Mouse (Mus musculus) midbrain, embryonic 14.5 days (tissue): ENCODE measurements around the gene Rbms3. TPM values are rescaled to one million over a fixed set of nuclear protein-coding genes. Genes with fewer than 3 reads are reported as not detected.

Experiments
- ATAC-seq: fragments of 200-750 bp; cut with Nextera tagmentation; 2 replicates; pipeline ENCODE4 v1.8.0; 2017; ENCODE audit warnings: moderate number of reproducible peaks, moderate library complexity; ENCODE audit not compliant: low FRiP score, low TSS enrichment
- DNase-seq: peaks from one replicate; pipeline ENCODE4 v3.0.0-alpha.2; 2015
- H3K27ac ChIP-seq: fragments of 300-500 bp; sonication (generic); replicated peaks from 2 replicates; pipeline ENCODE4 v1.5.1; 2014; ENCODE audit warnings: mild to moderate bottlenecking, low read depth, low read length, moderate library complexity
- H3K27me3 ChIP-seq: fragments of 300-500 bp; sonication (generic); 2 replicates; pipeline ENCODE4 v1.6.1; 2014; ENCODE audit warnings: low read length, control low read depth, mixed read lengths; ENCODE audit not compliant: control insufficient read depth, insufficient read depth
- H3K36me3 ChIP-seq: fragments of 300-500 bp; sonication (generic); 2 replicates; pipeline ENCODE4 v1.6.1; 2014; ENCODE audit warnings: low read length, control low read depth; ENCODE audit not compliant: control insufficient read depth, insufficient read depth
- H3K4me1 ChIP-seq: fragments of 300-500 bp; sonication (generic); 2 replicates; pipeline ENCODE4 v1.6.1; 2014; ENCODE audit warnings: mild to moderate bottlenecking, antibody characterized with exemption, low read length, control low read depth; ENCODE audit not compliant: control insufficient read depth, insufficient read depth
- H3K4me2 ChIP-seq: fragments of 300-500 bp; sonication (generic); 2 replicates; pipeline ENCODE4 v1.6.1; 2014; ENCODE audit warnings: mild to moderate bottlenecking, low read length, moderate library complexity
- H3K4me3 ChIP-seq: fragments of 300-500 bp; sonication (generic); replicated peaks from 2 replicates; pipeline ENCODE4 v1.5.1; 2014; ENCODE audit warnings: low read depth, low read length
- H3K9ac ChIP-seq: fragments of 300-500 bp; sonication (generic); replicated peaks from 2 replicates; pipeline ENCODE4 v1.6.1; 2014; ENCODE audit warnings: mild to moderate bottlenecking, low read length, moderate library complexity
- H3K9me3 ChIP-seq: fragments of 300-500 bp; sonication (generic); 2 replicates; pipeline ENCODE4 v1.6.1; 2016; ENCODE audit warnings: low read length, control low read depth, mixed read lengths; ENCODE audit not compliant: control insufficient read depth
- WGBS: fragments of 180-500 bp; shearing (Covaris S2); extraction: QIAGEN DNeasy Blood & Tissue Kit; methylation state at CpG from one replicate; pipeline ENCODE4 v1.1.7; 2014; 5-methylcytosine and 5-hydroxymethylcytosine counted together
- polyA plus RNA-seq: library from polyadenylated mRNA; unstranded; fragments of >200 nt; fragmentation: Nextera tagmentation; extraction: Ambion mirVana; gene quantifications from 2 replicates; pipeline ENCODE4 v1.2.1, GENCODE M21; 2014

The Rbms3 gene
- polyA plus RNA-seq, 1 experiment from 2014 or later, result 58.4 TPM

- no peak overlapping the region for H3K27ac ChIP-seq
Measured at GRCm38 (mm10) chr9:116556641-116557040, 1073.1 kb downstream of the Rbms3 start.

GRCm38 (mm10) chr9:116553181-116553580, 1076.5 kb downstream of the Rbms3 start:
- Histone ChIP-seq H3K36me3 (no peaks in the 10 kb centered on the region), H3K4me2 (no peak overlapping the region), H3K4me3 (no peak overlapping the region), H3K4me1 (peaks cover 6% of the 10 kb centered on the region; the same call in 1 of the 2 replicates), H3K9ac (no peak overlapping the region), H3K27ac (no peak overlapping the region), H3K9me3 (no peaks in the 10 kb centered on the region), H3K27me3 (no peaks in the 10 kb centered on the region)
- no peak for ATAC-seq
- peak; percentile 11 for DNase-seq
- 85% methylated on average over 3 of the region's 3 CpGs for WGBS

More at GRCm38 (mm10) chr9:116556641-116557040, 1073.1 kb downstream of the Rbms3 start:
- WGBS, result 45% methylated on average over 8 of the region's 8 CpGs
- 0 out of 2 replicates have a peak overlapping the region, but pooled peaks have one; percentile 5 for H3K4me2 ChIP-seq
- H3K9me3 ChIP-seq, result no peaks in the 10 kb centered on the region
- no peak overlapping the region for H3K9ac ChIP-seq
- no peaks in the 10 kb centered on the region for H3K36me3 ChIP-seq
- H3K4me1 ChIP-seq, result peaks cover 6% of the 10 kb centered on the region; the same call in 1 of the 2 replicates
- ATAC-seq (no peak), DNase-seq (peak; percentile 56)
- H3K4me3 ChIP-seq, result no peak overlapping the region
- no peaks in the 10 kb centered on the region for H3K27me3 ChIP-seq

DNA sequence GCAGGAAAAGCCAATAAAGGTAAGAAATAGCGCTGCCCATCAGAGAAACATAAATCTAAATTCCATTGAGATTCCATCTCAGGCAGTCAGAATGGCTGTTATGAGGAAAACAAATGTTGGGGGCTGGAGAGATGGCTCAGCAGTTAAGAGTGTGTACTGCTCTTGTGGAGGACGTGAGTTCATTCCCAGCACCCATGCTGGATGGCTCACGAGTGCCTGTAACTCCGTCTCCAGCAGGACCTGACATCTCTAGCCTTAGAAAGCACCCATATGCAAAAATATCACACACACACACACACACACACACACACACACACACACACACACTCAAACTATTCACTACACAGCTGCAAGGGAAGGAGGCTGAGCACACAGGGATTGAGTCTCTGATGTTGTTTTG, 1083.6 kb downstream of the Rbms3 start:
- H3K27ac ChIP-seq, result no peak overlapping the region
- no peak overlapping the region for H3K4me2 ChIP-seq
- H3K4me3 ChIP-seq, result no peak overlapping the region
- no peak for DNase-seq
- no peaks in the 10 kb centered on the region for H3K4me1 ChIP-seq
- no peaks in the 10 kb centered on the region for H3K36me3 ChIP-seq
- 93% methylated on average over 4 of the region's 4 CpGs for WGBS
- no peaks in the 10 kb centered on the region for H3K9me3 ChIP-seq
- ATAC-seq, result no peak
- no peak overlapping the region for H3K9ac ChIP-seq
- H3K27me3 ChIP-seq, result no peaks in the 10 kb centered on the region

DNA sequence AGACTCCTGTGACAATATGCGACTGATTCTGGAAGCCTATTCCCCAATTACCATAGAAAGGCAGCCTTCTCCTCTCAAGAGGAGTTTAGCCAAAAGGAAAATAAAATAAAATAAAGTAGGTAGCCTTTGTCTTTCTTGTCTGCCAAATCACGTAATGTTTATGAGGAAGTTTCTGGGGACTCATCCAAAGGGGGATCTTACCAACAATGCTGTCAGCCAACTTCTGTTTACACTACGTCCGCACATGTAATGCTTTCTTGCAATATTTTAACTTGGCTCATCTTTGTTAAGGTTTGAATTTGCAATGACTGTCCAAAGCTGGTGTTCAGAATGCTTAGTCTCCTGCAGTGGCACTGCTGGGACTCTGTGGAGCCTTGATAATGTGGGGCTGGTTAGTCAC, 1086.9 kb downstream of the Rbms3 start:
- no peak overlapping the region for H3K4me2 ChIP-seq
- no peak for DNase-seq

GRCm38 (mm10) chr9:116541976-116542375, 1087.7 kb downstream of the Rbms3 start:
- no peak overlapping the region for H3K4me2 ChIP-seq
- H3K36me3 ChIP-seq, result no peaks in the 10 kb centered on the region
- no peaks in the 10 kb centered on the region for H3K9me3 ChIP-seq
- DNase-seq, result no peak
- H3K4me1 ChIP-seq, result no peaks in the 10 kb centered on the region
- no peak overlapping the region for H3K4me3 ChIP-seq
- H3K27me3 ChIP-seq, result no peaks in the 10 kb centered on the region
- ATAC-seq, result no peak
- H3K27ac ChIP-seq, result no peak overlapping the region
- 90% methylated on average over 7 of the region's 7 CpGs for WGBS
- H3K9ac ChIP-seq, result no peak overlapping the region

More for the DNA sequence above, 1086.9 kb downstream of the Rbms3 start:
- no peak overlapping the region for H3K4me3 ChIP-seq
- WGBS, result 95% methylated on average over 4 of the region's 4 CpGs
- H3K36me3 ChIP-seq, result no peaks in the 10 kb centered on the region
- no peak overlapping the region for H3K9ac ChIP-seq
- no peaks in the 10 kb centered on the region for H3K9me3 ChIP-seq
- no peaks in the 10 kb centered on the region for H3K4me1 ChIP-seq
- H3K27me3 ChIP-seq, result no peaks in the 10 kb centered on the region
- no peak for ATAC-seq
- no peak overlapping the region for H3K27ac ChIP-seq

DNA sequence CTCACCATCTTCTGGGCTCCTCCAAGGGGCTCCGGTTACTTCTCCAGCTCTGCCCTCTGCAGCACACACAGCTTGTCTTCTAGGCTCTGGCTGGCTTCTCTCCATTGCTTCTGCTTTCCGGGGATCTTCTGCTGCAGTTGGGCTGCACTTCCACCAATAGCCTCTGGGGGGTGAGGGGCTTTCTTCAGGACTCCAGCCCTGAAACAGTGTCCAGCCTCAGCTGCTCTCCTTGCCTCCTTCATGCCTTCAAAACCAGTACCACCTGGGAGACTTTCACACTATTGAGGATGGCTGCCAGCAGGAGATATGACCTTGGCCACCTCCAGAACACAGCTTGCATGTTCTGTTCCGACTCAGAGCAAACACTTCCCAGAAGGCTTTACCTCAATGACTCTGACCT, 1094.0 kb downstream of the Rbms3 start:
- ATAC-seq (no peak), DNase-seq (no peak)
- WGBS, result 73% methylated on average over 3 of the region's 3 CpGs
- no peak overlapping the region for H3K4me2 ChIP-seq
- H3K36me3 ChIP-seq, result no peaks in the 10 kb centered on the region
- no peaks in the 10 kb centered on the region for H3K4me1 ChIP-seq
- H3K4me3 ChIP-seq, result no peak overlapping the region
- no peak overlapping the region for H3K9ac ChIP-seq
- H3K9me3 ChIP-seq, result no peaks in the 10 kb centered on the region; the same call in 1 of the 2 replicates
- no peak overlapping the region for H3K27ac ChIP-seq
- no peaks in the 10 kb centered on the region for H3K27me3 ChIP-seq

GRCm38 (mm10) chr9:116533381-116533780, 1096.3 kb downstream of the Rbms3 start:
- no peak overlapping the region for H3K9ac ChIP-seq
- no peak overlapping the region for H3K27ac ChIP-seq
- H3K4me1 ChIP-seq, result no peaks in the 10 kb centered on the region
- H3K4me3 ChIP-seq, result no peak overlapping the region
- WGBS, result 87% methylated on average over 5 of the region's 5 CpGs
- ATAC-seq (no peak), DNase-seq (no peak)
- H3K36me3 ChIP-seq, result no peaks in the 10 kb centered on the region
- H3K4me2 ChIP-seq, result no peak overlapping the region
- no peaks in the 10 kb centered on the region for H3K27me3 ChIP-seq
- H3K9me3 ChIP-seq, result no peaks in the 10 kb centered on the region; the same call in 1 of the 2 replicates

DNA sequence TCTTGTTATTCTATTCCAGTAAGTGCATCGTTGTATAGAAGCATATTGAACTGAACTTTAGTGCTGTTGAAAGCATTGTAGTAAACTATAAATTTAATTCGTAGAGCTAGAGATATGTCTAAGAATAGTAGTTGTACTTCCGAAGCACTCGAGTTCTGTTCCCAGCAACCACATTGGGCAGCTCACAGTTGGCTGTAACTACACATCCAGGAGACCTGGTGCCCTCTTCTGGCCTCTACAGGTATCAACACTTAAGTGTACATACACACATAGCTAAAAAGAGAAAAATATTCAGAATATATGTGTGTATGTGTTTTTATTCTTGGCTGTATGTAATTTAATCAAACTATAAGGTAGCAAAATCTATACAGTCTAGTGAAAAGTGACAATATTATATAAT, 1098.6 kb downstream of the Rbms3 start:
- 94% methylated on average over 4 of the region's 4 CpGs for WGBS
- no peak for ATAC-seq

DNA sequence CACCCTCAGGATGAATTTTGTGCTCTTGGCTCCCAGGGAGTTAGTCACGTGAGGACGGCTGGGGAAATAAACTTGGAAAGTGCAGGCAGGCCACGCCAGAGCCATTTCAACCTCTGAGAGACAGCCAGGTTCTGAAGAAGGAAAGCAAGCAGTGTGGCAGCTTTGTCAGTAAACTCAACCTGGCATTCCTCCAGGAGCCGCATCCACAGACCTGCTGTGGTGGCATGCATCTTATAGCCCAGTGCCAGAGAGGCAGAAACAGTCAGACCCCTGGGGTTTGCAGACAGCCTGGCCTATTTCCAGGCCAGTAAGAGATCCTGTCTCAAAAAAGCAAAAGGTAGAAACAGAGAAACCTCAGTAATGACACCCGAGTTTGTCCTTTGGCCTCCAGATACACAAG, 1105.3 kb downstream of the Rbms3 start:
- H3K27ac ChIP-seq, result no peak overlapping the region
- DNase-seq (peak; percentile 25), ATAC-seq (no peak)
- 79% methylated on average over 5 of the region's 5 CpGs for WGBS
- H3K9ac ChIP-seq, result no peak overlapping the region
- H3K4me2 ChIP-seq, result no peak overlapping the region
- no peaks in the 10 kb centered on the region for H3K27me3 ChIP-seq
- H3K4me1 ChIP-seq, result no peaks in the 10 kb centered on the region
- no peaks in the 10 kb centered on the region for H3K36me3 ChIP-seq
- H3K4me3 ChIP-seq, result no peak overlapping the region
- no peaks in the 10 kb centered on the region for H3K9me3 ChIP-seq

More for the DNA sequence above, 1098.6 kb downstream of the Rbms3 start:
- H3K27ac ChIP-seq, result no peak overlapping the region
- H3K36me3 ChIP-seq, result no peaks in the 10 kb centered on the region
- no peaks in the 10 kb centered on the region for H3K27me3 ChIP-seq
- DNase-seq, result no peak
- H3K9ac ChIP-seq, result no peak overlapping the region
- no peak overlapping the region for H3K4me3 ChIP-seq
- H3K4me1 ChIP-seq, result no peaks in the 10 kb centered on the region
- H3K4me2 ChIP-seq, result no peak overlapping the region
- H3K9me3 ChIP-seq, result no peaks in the 10 kb centered on the region; the same call in 1 of the 2 replicates
